Mouse (Mus musculus) Patski (cell line): ENCODE results near the gene Nrxn1. TPM values are rescaled to one million over a fixed set of nuclear protein-coding genes. Genes with fewer than 3 reads are reported as not detected.

Source experiments
- ATAC-seq: fragments of 100-300 bp; one replicate; pipeline ENCODE4 v1.8.0; 2021
- CTCF ChIA-PET: fragments of 350-600 bp; sonication (Branson Sonifier 250); formaldehyde crosslinking; loops from one replicate; lab custom pipeline; 2022; ENCODE audit warnings: inconsistent platforms; lab: Charles Lee
- POLR2A ChIA-PET: fragments of 350-600 bp; sonication (Branson Sonifier 250); formaldehyde crosslinking; loops from one replicate; lab custom pipeline; 2022; ENCODE audit warnings: antibody characterized with exemption, inconsistent platforms; lab: Charles Lee
- DNase-seq: peaks from one replicate; pipeline ENCODE4 v3.0.0-alpha.2; 2011; ENCODE audit warnings: low read depth, low spot score
- H3K27me3 ChIP-seq: fragments of 371-371 bp; one replicate; pipeline ENCODE4 v1.5.1; 2021
- CTCF ChIP-seq: fragments of 100-300 bp; IDR thresholded peaks from one replicate; pipeline ENCODE4 v1.5.1; 2021
- in situ Hi-C: fragments of 300-500 bp; cut with MboI; formaldehyde crosslinking; loops from 3 replicates; pipeline ENCODE4 v1.11.1; 2018; ENCODE audit warnings: low pct_unique_long_range_greater_than_20kb, mixed read lengths
- polyA plus RNA-seq: library from polyadenylated mRNA; unstranded; gene quantifications from one replicate; pipeline ENCODE4 v1.2.3, GENCODE M21; 2021

The Nrxn1 gene
- polyA plus RNA-seq, 1 experiment from 2014 or later: not detected

- TF ChIP-seq CTCF: no peak
- POLR2A ChIA-PET: no interaction called here
- H3K27me3 ChIP-seq: no peaks in the 10 kb centered on the region
- in situ Hi-C loops: no loop called here
- ATAC-seq: no peak
- CTCF ChIA-PET: no interaction called here
- no peak for DNase-seq
Observed at GRCm38 (mm10) chr17:90662318-90662717, 430.6 kb downstream of the Nrxn1 start.

GRCm38 (mm10) chr17:90654506-90654905 is 438.4 kb downstream of the Nrxn1 start:
- no peak for DNase-seq
- no peak for ATAC-seq
- CTCF ChIA-PET: no interaction called here
- POLR2A ChIA-PET: no interaction called here
- H3K27me3 ChIP-seq: no peaks in the 10 kb centered on the region
- in situ Hi-C loops: no loop called here
- no peak for TF ChIP-seq CTCF

- ATAC-seq: no peak
- POLR2A ChIA-PET: no interaction called here
- CTCF ChIA-PET: no interaction called here
- H3K27me3 ChIP-seq: no peaks in the 10 kb centered on the region
- no peak for DNase-seq
- in situ Hi-C loops: no loop called here
- TF ChIP-seq CTCF: no peak
Observed at GRCm38 (mm10) chr17:90653347-90653746, 439.5 kb downstream of the Nrxn1 start.

GRCm38 (mm10) chr17:90650279-90650678 is 442.6 kb downstream of the Nrxn1 start:
- ATAC-seq: no peak
- ChIA-PET POLR2A (no interaction called here), CTCF (no interaction called here)
- no peaks in the 10 kb centered on the region for H3K27me3 ChIP-seq
- no peak for DNase-seq
- in situ Hi-C loops: no loop called here
- TF ChIP-seq CTCF: no peak

DNA sequence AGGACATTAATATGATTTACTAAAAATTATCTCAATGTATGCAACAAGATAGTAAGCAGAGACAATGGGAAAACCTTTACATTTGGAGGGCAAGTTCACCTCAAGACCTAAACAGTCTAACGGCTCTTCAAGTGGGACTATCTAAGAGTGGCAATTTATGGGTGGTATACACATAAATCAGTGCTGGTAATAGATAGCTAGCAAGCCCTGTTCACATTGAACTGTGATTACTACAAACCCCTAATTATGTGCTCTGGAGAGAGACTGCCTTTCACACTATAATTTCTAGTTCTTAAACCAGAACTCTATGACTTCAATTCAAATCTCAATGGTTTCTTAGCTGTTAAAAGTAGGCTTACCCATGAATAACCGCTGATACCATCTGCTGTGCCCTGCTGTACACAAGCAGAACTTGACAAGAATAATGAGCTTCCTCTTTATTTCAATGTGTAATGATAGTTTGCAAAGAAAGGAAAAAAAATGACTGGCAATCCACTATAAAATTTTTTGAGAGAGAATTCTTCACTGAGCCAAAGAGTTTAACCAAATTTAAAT is 453.8 kb downstream of the Nrxn1 start:
- H3K27me3 ChIP-seq: no peaks in the 10 kb centered on the region
- in situ Hi-C loops: no loop called here
- ChIA-PET POLR2A (no interaction called here), CTCF (interaction anchor here (0.8 kb wide), 1 partner anchor 10 kb away, joined by 3 read pairs; no protein-coding TSS in a partner anchor)
- no peak for ATAC-seq
- DNase-seq: no peak
- no peak for TF ChIP-seq CTCF

DNA sequence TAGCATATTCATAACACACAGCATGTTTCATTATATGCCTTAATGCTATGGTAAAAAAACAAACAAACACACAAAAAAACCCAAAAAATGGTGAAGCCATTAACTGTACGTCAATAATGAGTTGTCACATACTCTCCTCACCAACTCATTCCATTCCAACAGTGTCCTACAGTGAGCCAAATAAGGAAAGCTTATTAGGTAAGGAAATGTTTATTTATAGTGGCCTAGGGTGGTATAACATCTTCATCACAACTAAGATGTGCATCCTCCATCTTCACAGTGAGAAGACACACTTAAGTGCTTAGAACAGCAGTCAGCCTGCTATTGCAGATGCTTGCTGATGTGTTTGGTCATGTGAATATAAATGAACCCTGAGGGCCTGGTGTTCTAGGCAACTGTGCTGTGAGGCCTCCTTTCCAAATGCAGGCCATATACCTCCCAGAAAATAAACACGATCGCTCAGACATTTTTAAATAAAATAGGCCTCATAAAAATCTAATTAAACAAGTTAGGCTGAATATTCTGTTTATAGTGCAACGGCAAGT is 454.6 kb downstream of the Nrxn1 start:
- no peak for TF ChIP-seq CTCF
- no peaks in the 10 kb centered on the region for H3K27me3 ChIP-seq
- POLR2A ChIA-PET: no interaction called here
- no peak for DNase-seq
- CTCF ChIA-PET: no interaction called here
- no peak for ATAC-seq
- in situ Hi-C loops: no loop called here

- DNase-seq: no peak
- no peak for TF ChIP-seq CTCF
- CTCF ChIA-PET: no interaction called here
- ATAC-seq: no peak
- peaks cover 6% of the 10 kb centered on the region for H3K27me3 ChIP-seq
- POLR2A ChIA-PET: no interaction called here
- in situ Hi-C loops: no loop called here
Observed at GRCm38 (mm10) chr17:90631371-90631770, 461.5 kb downstream of the Nrxn1 start.

DNA sequence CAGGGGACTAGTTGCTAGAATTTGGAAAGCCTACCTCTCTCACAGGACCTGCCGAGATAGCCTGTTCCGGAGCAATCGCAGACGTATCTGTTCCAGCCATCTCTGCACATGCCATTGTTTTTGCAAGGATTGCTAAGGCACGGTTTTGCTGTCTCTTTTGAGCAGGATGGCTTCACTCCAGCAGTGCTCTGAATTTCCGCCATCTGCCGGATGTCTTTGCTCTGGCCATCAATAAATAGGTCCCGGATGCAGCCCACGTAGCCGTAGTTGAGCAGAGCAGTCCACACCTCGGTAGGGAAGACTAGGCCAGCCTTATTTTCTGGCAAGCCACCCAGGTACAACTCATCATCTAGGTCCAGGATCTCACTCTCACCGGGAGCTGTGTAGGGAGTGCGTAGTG is 463.0 kb downstream of the Nrxn1 start:
- CTCF ChIA-PET: no interaction called here
- H3K27me3 ChIP-seq: peaks cover 7% of the 10 kb centered on the region
- no peak for TF ChIP-seq CTCF
- POLR2A ChIA-PET: no interaction called here
- DNase-seq (no peak), ATAC-seq (no peak)
- in situ Hi-C loops: no loop called here

DNA sequence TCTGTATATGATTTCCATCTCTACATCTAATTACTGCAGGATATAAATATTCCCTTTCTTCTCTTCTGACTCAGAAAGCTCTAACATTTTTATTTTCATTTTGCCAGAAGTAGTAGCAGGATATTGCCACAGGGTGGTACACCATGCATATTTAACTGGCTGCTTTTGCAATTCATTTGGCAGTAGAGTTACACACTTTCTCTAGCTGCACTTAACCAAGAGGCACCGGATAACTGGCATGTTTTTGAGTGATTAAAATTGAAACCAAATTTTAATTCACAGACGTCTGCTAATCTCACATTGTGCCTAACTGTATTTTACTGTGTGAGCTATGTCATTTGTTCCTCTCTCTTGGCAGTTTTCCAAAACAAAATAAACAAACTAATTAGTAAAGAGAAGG is 464.4 kb downstream of the Nrxn1 start:
- ATAC-seq: no peak
- peak; percentile 15 for TF ChIP-seq CTCF
- peaks cover 7% of the 10 kb centered on the region for H3K27me3 ChIP-seq
- no peak for DNase-seq
- ChIA-PET POLR2A (no interaction called here), CTCF (interaction anchor here (0.7 to 1.0 kb wide), 2 partner anchors 9 to 14 kb away, joined by 3 to 4 read pairs; no protein-coding TSS in a partner anchor)
- in situ Hi-C loops: no loop called here

DNA sequence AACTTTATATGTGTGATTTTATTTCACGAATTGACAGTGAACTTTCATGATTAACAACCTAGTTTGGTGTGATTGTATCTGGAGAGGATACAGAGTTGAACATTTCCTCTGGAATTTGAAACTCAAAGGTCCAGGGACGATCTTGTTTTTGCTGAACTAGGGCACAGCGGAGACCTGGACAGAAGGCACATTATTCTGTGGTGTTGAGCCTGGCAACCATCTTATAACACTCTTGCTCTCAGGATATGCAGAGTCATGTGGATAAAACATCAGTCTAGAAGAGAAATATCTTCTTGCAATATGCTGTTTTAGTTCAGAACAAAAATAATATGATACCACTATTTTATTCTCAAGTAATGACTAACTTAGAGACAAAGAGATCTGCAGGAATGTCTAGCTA is 464.9 kb downstream of the Nrxn1 start:
- no peak for ATAC-seq
- TF ChIP-seq CTCF: no peak
- peaks cover 7% of the 10 kb centered on the region for H3K27me3 ChIP-seq
- DNase-seq: no peak
- ChIA-PET POLR2A (no interaction called here), CTCF (interaction anchor here (1.0 kb wide), 1 partner anchor 9 kb away, joined by 4 read pairs; no protein-coding TSS in a partner anchor)
- in situ Hi-C loops: no loop called here

DNA sequence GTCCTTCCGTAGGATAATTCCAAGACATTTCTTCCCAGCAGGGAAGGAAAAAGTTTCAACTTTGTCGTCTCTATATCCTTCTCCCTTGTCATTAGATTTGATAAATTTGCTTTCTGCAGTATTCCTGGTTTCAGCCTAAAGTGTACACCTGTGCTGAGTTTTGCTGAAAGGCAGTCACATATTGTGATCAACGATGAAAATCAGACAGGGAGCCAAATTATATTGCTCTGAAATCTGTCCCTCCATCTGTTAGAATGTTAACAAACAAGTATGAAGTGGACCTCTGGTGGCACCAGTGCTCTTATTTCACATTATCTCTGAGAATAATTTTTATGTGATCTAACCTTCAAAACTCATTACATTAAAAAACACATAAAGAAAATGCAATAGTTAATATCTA is 465.5 kb downstream of the Nrxn1 start:
- peaks cover 7% of the 10 kb centered on the region for H3K27me3 ChIP-seq
- TF ChIP-seq CTCF: no peak
- CTCF ChIA-PET: no interaction called here
- POLR2A ChIA-PET: no interaction called here
- in situ Hi-C loops: no loop called here
- ATAC-seq (no peak), DNase-seq (no peak)
